Mouse (Mus musculus) heart, embryonic 10.5 days (tissue): ENCODE data around the gene Mylk4. TPM values are rescaled to one million over a fixed set of nuclear protein-coding genes. Genes with fewer than 3 reads are reported as not detected.

Experiments
- polyA plus RNA-seq: library from polyadenylated mRNA; unstranded; fragments of >200 nt; fragmentation: Nextera tagmentation; extraction: Ambion mirVana; gene quantifications from 2 replicates; pipeline ENCODE4 v1.2.1, GENCODE M21; 2016

Gene Mylk4
- polyA plus RNA-seq, 1 experiment from 2014 or later, result not detected

Other genes with a start within 250 kb of the Mylk4 start
- 20.6 and 30.0 TPM in 2 replicates for gene Wrnip1, start 18.1 kb upstream of the Mylk4 start, polyA plus RNA-seq
- gene D930007J09Rik, start 18.9 kb upstream of the Mylk4 start, polyA plus RNA-seq, result not detected in 2 replicates
- 2.3 and 2.6 TPM in 2 replicates for gene Serpinb1a, start 67.2 kb upstream of the Mylk4 start, polyA plus RNA-seq
- not detected in 2 replicates for gene Serpinb1c, start 114.3 kb upstream of the Mylk4 start, polyA plus RNA-seq
- gene Serpinb6b, start 181.3 kb upstream of the Mylk4 start, polyA plus RNA-seq, result 11.1 and 16.2 TPM in 2 replicates
- gene Serpinb9, start 219.3 kb upstream of the Mylk4 start, polyA plus RNA-seq, result 4.2 and 4.4 TPM in 2 replicates
- 0.92 and 1.0 TPM in 2 replicates for gene Serpinb9b, start 243.5 kb upstream of the Mylk4 start, polyA plus RNA-seq